Mouse (Mus musculus) hindbrain, embryonic 10.5 days (tissue): ENCODE data around the gene Trip13. TPM values are rescaled to one million over a fixed set of nuclear protein-coding genes. Genes with fewer than 3 reads are reported as not detected.
A peak's percentile ranks its signal among the peaks of the same experiment; 100 is the strongest.

Experiments
- DNase-seq: peaks from one replicate; pipeline ENCODE4 v3.0.0-alpha.2; 2017; ENCODE audit warnings: low spot score
- H3K27ac ChIP-seq: fragments of 300-500 bp; sonication (generic); 2 replicates; pipeline ENCODE4 v1.5.1; 2016; ENCODE audit warnings: mild to moderate bottlenecking, moderate library complexity
- H3K27me3 ChIP-seq: fragments of 300-500 bp; sonication (generic); 2 replicates; pipeline ENCODE4 v1.6.1; 2016; ENCODE audit warnings: mild to moderate bottlenecking; ENCODE audit not compliant: poor library complexity, insufficient read depth, severe bottlenecking
- H3K36me3 ChIP-seq: fragments of 300-500 bp; sonication (generic); 2 replicates; pipeline ENCODE4 v1.6.1; 2016; ENCODE audit warnings: mild to moderate bottlenecking, moderate library complexity
- H3K4me1 ChIP-seq: fragments of 300-500 bp; sonication (generic); replicated peaks from 2 replicates; pipeline ENCODE4 v1.6.1; 2016; ENCODE audit warnings: mild to moderate bottlenecking
- H3K4me3 ChIP-seq: fragments of 300-500 bp; sonication (generic); 2 replicates; pipeline ENCODE4 v1.5.1; 2016; ENCODE audit warnings: mild to moderate bottlenecking, moderate library complexity
- H3K9me3 ChIP-seq: fragments of 300-500 bp; sonication (generic); 2 replicates; pipeline ENCODE4 v1.6.1; 2016; ENCODE audit warnings: mild to moderate bottlenecking, moderate library complexity
- WGBS: fragments of 180-500 bp; shearing (Covaris S2); methylation state at CpG from one replicate; pipeline ENCODE4 v1.1.7; 2016; 5-methylcytosine and 5-hydroxymethylcytosine counted together
- polyA plus RNA-seq: library from polyadenylated mRNA; unstranded; fragments of >200 nt; fragmentation: Nextera tagmentation; extraction: Ambion mirVana; gene quantifications from 2 replicates; pipeline ENCODE4 v1.2.1, GENCODE M21; 2016

Gene Trip13
- polyA plus RNA-seq, 1 experiment from 2014 or later = 51.5 TPM

- DNase-seq = no peak
These were observed 585 bp upstream of the Trip13 start for GRCm38 (mm10) chr13:73938177-73938560.

GRCm38 (mm10) chr13:73936938-73937320 lies 655 bp downstream of the Trip13 start:
- H3K36me3 ChIP-seq = peaks cover 72% of the 10 kb centered on the region
- 13% methylated on average over 5 of the region's 5 CpGs for WGBS
- no peaks in the 10 kb centered on the region for H3K27me3 ChIP-seq
- H3K4me3 ChIP-seq = peak overlapping the region; percentile 91
- DNase-seq = no peak
- H3K27ac ChIP-seq = peak overlapping the region; percentile 98
- no peaks in the 10 kb centered on the region for H3K9me3 ChIP-seq
- H3K4me1 ChIP-seq = peaks cover 18% of the 10 kb centered on the region

More at GRCm38 (mm10) chr13:73938177-73938560, 585 bp upstream of the Trip13 start:
- 49% methylated on average over 13 of the region's 13 CpGs for WGBS
- peaks cover 18% of the 10 kb centered on the region for H3K4me1 ChIP-seq
- H3K4me3 ChIP-seq = peak overlapping the region; percentile 91
- peak overlapping the region; percentile 98 for H3K27ac ChIP-seq
- H3K9me3 ChIP-seq = no peaks in the 10 kb centered on the region
- peaks cover 72% of the 10 kb centered on the region for H3K36me3 ChIP-seq
- H3K27me3 ChIP-seq = no peaks in the 10 kb centered on the region

- no peaks in the 10 kb centered on the region for H3K9me3 ChIP-seq
- H3K36me3 ChIP-seq = peaks cover 85% of the 10 kb centered on the region
- peaks cover 8% of the 10 kb centered on the region for H3K4me1 ChIP-seq
- WGBS = 89% methylated on average over 10 of the region's 10 CpGs
- no peak overlapping the region for H3K27ac ChIP-seq
- no peak overlapping the region for H3K4me3 ChIP-seq
- DNase-seq = no peak
- no peaks in the 10 kb centered on the region for H3K27me3 ChIP-seq
These were observed 5.4 kb downstream of the Trip13 start for GRCm38 (mm10) chr13:73932201-73932600.

GRCm38 (mm10) chr13:73913066-73913465 lies 24.5 kb downstream of the Trip13 start:
- H3K4me3 ChIP-seq = no peak overlapping the region
- 95% methylated on average over 4 of the region's 4 CpGs for whole genome bisulfite sequencing
- DNase-seq = no peak
- H3K9me3 ChIP-seq = no peaks in the 10 kb centered on the region
- H3K27ac ChIP-seq = no peak overlapping the region
- H3K27me3 ChIP-seq = no peaks in the 10 kb centered on the region
- H3K4me1 ChIP-seq = no peaks in the 10 kb centered on the region
- H3K36me3 ChIP-seq = peaks cover 74% of the 10 kb centered on the region

GRCm38 (mm10) chr13:73907683-73908412 lies 29.7 kb downstream of the Trip13 start:
- H3K36me3 ChIP-seq = peaks cover 26% of the 10 kb centered on the region
- 62% methylated on average over 2 of the region's 2 CpGs for WGBS
- no peak overlapping the region for H3K27ac ChIP-seq
- no peak overlapping the region for H3K4me3 ChIP-seq
- no peaks in the 10 kb centered on the region for H3K4me1 ChIP-seq
- H3K27me3 ChIP-seq = no peaks in the 10 kb centered on the region
- DNase-seq = peak; percentile 18
- no peaks in the 10 kb centered on the region for H3K9me3 ChIP-seq

GRCm38 (mm10) chr13:73907136-73907535 lies 30.4 kb downstream of the Trip13 start:
- no peak for DNase-seq
- Histone ChIP-seq H3K27me3 (no peaks in the 10 kb centered on the region), H3K4me3 (no peak overlapping the region), H3K27ac (no peak overlapping the region), H3K36me3 (peaks cover 20% of the 10 kb centered on the region), H3K9me3 (no peaks in the 10 kb centered on the region), H3K4me1 (no peaks in the 10 kb centered on the region)
- 86% methylated on average over 5 of the region's 5 CpGs for WGBS

- Histone ChIP-seq H3K36me3 (no peaks in the 10 kb centered on the region), H3K27ac (no peak overlapping the region), H3K4me3 (no peak overlapping the region), H3K9me3 (no peaks in the 10 kb centered on the region), H3K27me3 (no peaks in the 10 kb centered on the region), H3K4me1 (peaks cover under 1% of the 10 kb centered on the region; the same call in 1 of the 2 replicates)
- DNase-seq = no peak
- WGBS = 86% methylated on average over 3 of the region's 3 CpGs
These were observed 40.0 kb downstream of the Trip13 start for GRCm38 (mm10) chr13:73897561-73897960.

- Histone ChIP-seq H3K9me3 (no peaks in the 10 kb centered on the region), H3K4me3 (no peak overlapping the region), H3K36me3 (no peaks in the 10 kb centered on the region), H3K4me1 (peaks cover 9% of the 10 kb centered on the region; the same call in 1 of the 2 replicates), H3K27me3 (no peaks in the 10 kb centered on the region), H3K27ac (peak overlapping the region; percentile 10; the same call in 1 of the 2 replicates)
- WGBS = 49% methylated on average over 6 of the region's 6 CpGs
- DNase-seq = peak; percentile 13
These were observed 44.9 kb downstream of the Trip13 start for GRCm38 (mm10) chr13:73892493-73893178.

GRCm38 (mm10) chr13:73887415-73887874 lies 50.1 kb downstream of the Trip13 start:
- no peaks in the 10 kb centered on the region for H3K27me3 ChIP-seq
- no peak overlapping the region for H3K27ac ChIP-seq
- 64% methylated on average over 4 of the region's 4 CpGs for WGBS
- no peak overlapping the region for H3K4me3 ChIP-seq
- H3K36me3 ChIP-seq = no peaks in the 10 kb centered on the region
- H3K4me1 ChIP-seq = peaks cover 17% of the 10 kb centered on the region; the same call in 1 of the 2 replicates
- peak; percentile 46 for DNase-seq
- no peaks in the 10 kb centered on the region for H3K9me3 ChIP-seq

- DNase-seq = no peak
- no peaks in the 10 kb centered on the region for H3K36me3 ChIP-seq
- WGBS = 60% methylated on average over 5 of the region's 5 CpGs
- 0 out of 2 replicates have a peak overlapping the region, but pooled peaks have one; percentile 40 for H3K27ac ChIP-seq
- H3K27me3 ChIP-seq = no peaks in the 10 kb centered on the region
- no peaks in the 10 kb centered on the region for H3K9me3 ChIP-seq
- H3K4me1 ChIP-seq = peaks cover 13% of the 10 kb centered on the region; the same call in 1 of the 2 replicates
- no peak overlapping the region for H3K4me3 ChIP-seq
These were observed 51.0 kb downstream of the Trip13 start for GRCm38 (mm10) chr13:73886601-73887000.

- H3K36me3 ChIP-seq = no peaks in the 10 kb centered on the region
- no peaks in the 10 kb centered on the region for H3K9me3 ChIP-seq
- no peak overlapping the region for H3K4me3 ChIP-seq
- H3K27ac ChIP-seq = no peak overlapping the region
- H3K27me3 ChIP-seq = no peaks in the 10 kb centered on the region
- WGBS = 76% methylated on average over 4 of the region's 4 CpGs
- peaks cover 13% of the 10 kb centered on the region; the same call in 1 of the 2 replicates for H3K4me1 ChIP-seq
- DNase-seq = no peak
These were observed 51.5 kb downstream of the Trip13 start for GRCm38 (mm10) chr13:73886066-73886465.

- Histone ChIP-seq H3K27ac (no peak overlapping the region), H3K36me3 (no peaks in the 10 kb centered on the region), H3K9me3 (no peaks in the 10 kb centered on the region), H3K4me3 (no peak overlapping the region), H3K27me3 (no peaks in the 10 kb centered on the region), H3K4me1 (peaks cover 16% of the 10 kb centered on the region; the same call in 1 of the 2 replicates)
- 86% methylated on average over 4 of the region's 4 CpGs for WGBS
- DNase-seq = no peak
These were observed 51.9 kb downstream of the Trip13 start for GRCm38 (mm10) chr13:73885656-73886055.

- no peak for DNase-seq
- 69% methylated on average over 8 of the region's 8 CpGs for WGBS
- peaks cover 5% of the 10 kb centered on the region; the same call in 1 of the 2 replicates for H3K4me1 ChIP-seq
- H3K36me3 ChIP-seq = no peaks in the 10 kb centered on the region
- peaks cover 5% of the 10 kb centered on the region; the same call in 1 of the 2 replicates for H3K9me3 ChIP-seq
- H3K27ac ChIP-seq = no peak overlapping the region
- no peaks in the 10 kb centered on the region for H3K27me3 ChIP-seq
- H3K4me3 ChIP-seq = no peak overlapping the region
These were observed 56.2 kb downstream of the Trip13 start for GRCm38 (mm10) chr13:73881347-73881746.
